Mouse (Mus musculus) bone marrow macrophage, adult 2 months (primary cell): ENCODE measurements at regions not wholly inside any gene's neighbourhood (a gene's known extent, or its start where the extent isn't known, plus 50 kb on each side); places are given as distances from the start of the nearest gene placed in this dataset.

Experiments used
- H3K27ac ChIP-seq: 2 replicates; pipeline ENCODE4 v1.5.1; 2012; ENCODE audit warnings: low read depth, low read length; ENCODE audit not compliant: insufficient read depth
- H3K4me1 ChIP-seq: 2 replicates; pipeline ENCODE4 v1.6.1; 2012; ENCODE audit warnings: low read length; ENCODE audit not compliant: control insufficient read depth, insufficient read depth
- H3K4me3 ChIP-seq: 2 replicates; pipeline ENCODE4 v1.5.1; 2012; ENCODE audit warnings: mild to moderate bottlenecking, low read length, moderate library complexity; ENCODE audit not compliant: insufficient read depth
- CTCF ChIP-seq: IDR thresholded peaks from 2 replicates; pipeline ENCODE4 v1.5.1; 2012; ENCODE audit warnings: low read depth, mild to moderate bottlenecking, low read length, moderate library complexity
- POLR2A ChIP-seq: IDR thresholded peaks from 2 replicates; pipeline ENCODE4 v1.6.1; 2012; ENCODE audit warnings: mild to moderate bottlenecking, low read depth, low read length, borderline replicate concordance

- H3K4me1 ChIP-seq: peaks cover 12% of the 10 kb centered on the region
- no peak for TF ChIP-seq CTCF
- TF ChIP-seq POLR2A: no peak
- no peak overlapping the region for H3K4me3 ChIP-seq
- H3K27ac ChIP-seq: no peak overlapping the region
Observed at GRCm38 (mm10) chr5:42980946-42981650, 251.9 kb upstream of the Cpeb2 start.

DNA sequence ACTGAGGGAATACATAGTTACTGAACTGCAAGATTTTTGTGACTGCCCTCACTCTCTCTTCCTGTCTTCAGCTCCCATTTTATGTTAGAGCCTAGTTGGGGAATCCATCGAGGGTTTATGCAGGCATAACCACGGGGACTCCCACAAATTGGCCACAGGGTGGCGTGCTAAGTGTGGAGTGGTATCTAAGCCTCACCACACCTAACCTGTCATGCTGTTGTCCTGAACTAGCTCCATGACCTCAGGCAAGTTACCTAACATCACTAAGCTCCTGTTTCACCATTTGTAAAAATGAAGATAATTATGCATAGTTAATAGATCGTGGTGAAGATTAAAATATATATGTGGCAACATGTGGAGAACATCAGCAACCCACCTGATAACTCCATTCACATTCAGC, 246.8 kb upstream of the Cpeb2 start:
- no peak overlapping the region for H3K4me3 ChIP-seq
- peaks cover under 1% of the 10 kb centered on the region; the same call in 1 of the 2 replicates for H3K4me1 ChIP-seq
- TF ChIP-seq CTCF: no peak
- H3K27ac ChIP-seq: no peak overlapping the region

GRCm38 (mm10) chr5:42987710-42988466, 245.1 kb upstream of the Cpeb2 start:
- TF ChIP-seq CTCF: no peak
- TF ChIP-seq POLR2A: no peak
- H3K27ac ChIP-seq: no peak overlapping the region
- no peaks in the 10 kb centered on the region for H3K4me1 ChIP-seq
- H3K4me3 ChIP-seq: no peak overlapping the region

DNA sequence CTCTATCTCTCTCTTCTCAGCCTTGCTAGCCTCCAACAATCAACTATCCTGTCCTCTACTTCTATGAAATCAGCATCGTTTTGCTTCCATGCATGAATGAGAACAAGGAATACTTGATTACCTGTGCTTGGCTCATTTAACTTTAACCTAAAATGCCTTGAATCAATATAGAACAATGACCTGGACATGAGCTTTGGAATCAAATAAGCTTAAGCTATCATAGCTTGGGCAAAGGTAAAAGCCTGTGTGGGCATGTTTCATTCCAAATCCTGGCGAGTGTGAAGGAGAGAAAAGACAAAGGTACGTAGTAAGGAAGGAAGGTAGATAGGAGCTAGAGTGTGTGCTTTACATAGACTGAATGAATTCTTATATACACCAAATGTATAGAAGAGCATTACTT, 243.7 kb upstream of the Cpeb2 start:
- Histone ChIP-seq H3K27ac (no peak overlapping the region), H3K4me1 (no peaks in the 10 kb centered on the region), H3K4me3 (no peak overlapping the region)
- no peak for TF ChIP-seq CTCF
- no peak for TF ChIP-seq POLR2A

GRCm38 (mm10) chr5:43024006-43024593, 208.9 kb upstream of the Cpeb2 start:
- Histone ChIP-seq H3K4me3 (no peak overlapping the region), H3K27ac (no peak overlapping the region), H3K4me1 (peaks cover 2% of the 10 kb centered on the region)
- TF ChIP-seq CTCF (no peak), POLR2A (no peak)

DNA sequence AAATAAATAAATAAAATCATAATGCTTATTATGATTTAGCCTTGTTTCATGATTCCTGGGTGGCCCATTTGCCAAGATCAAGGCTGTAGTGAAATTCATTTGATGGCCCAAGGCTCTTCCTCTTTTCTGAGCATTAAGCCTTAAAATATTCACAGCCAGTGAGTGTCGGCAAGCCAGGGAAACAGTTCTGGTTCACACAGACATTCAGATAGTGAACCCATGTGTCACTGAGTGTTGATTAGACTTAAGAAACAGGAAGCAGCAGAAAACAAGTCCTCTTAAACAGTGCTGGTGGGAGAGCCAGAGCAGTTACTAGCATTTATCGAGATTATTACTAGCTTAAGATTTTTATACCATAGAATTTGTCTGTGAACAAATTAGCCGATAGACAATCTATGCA, 201.7 kb upstream of the Cpeb2 start:
- H3K4me3 ChIP-seq: no peak overlapping the region
- no peak overlapping the region for H3K27ac ChIP-seq
- TF ChIP-seq CTCF: no peak
- TF ChIP-seq POLR2A: no peak
- peaks cover 8% of the 10 kb centered on the region for H3K4me1 ChIP-seq

- Histone ChIP-seq H3K4me3 (no peak overlapping the region), H3K27ac (no peak overlapping the region), H3K4me1 (peaks cover 8% of the 10 kb centered on the region)
- TF ChIP-seq POLR2A: no peak
- TF ChIP-seq CTCF: no peak
Observed at GRCm38 (mm10) chr5:43031916-43032315, 201.1 kb upstream of the Cpeb2 start.

GRCm38 (mm10) chr5:43034421-43034820, 198.5 kb upstream of the Cpeb2 start:
- Histone ChIP-seq H3K4me1 (peaks cover 20% of the 10 kb centered on the region), H3K27ac (no peak overlapping the region), H3K4me3 (no peak overlapping the region)
- no peak for TF ChIP-seq CTCF
- no peak for TF ChIP-seq POLR2A

- no peak for TF ChIP-seq POLR2A
- TF ChIP-seq CTCF: no peak
- Histone ChIP-seq H3K4me3 (no peak overlapping the region), H3K4me1 (peaks cover 17% of the 10 kb centered on the region), H3K27ac (no peak overlapping the region)
Observed at GRCm38 (mm10) chr5:43037592-43037991, 195.4 kb upstream of the Cpeb2 start.

DNA sequence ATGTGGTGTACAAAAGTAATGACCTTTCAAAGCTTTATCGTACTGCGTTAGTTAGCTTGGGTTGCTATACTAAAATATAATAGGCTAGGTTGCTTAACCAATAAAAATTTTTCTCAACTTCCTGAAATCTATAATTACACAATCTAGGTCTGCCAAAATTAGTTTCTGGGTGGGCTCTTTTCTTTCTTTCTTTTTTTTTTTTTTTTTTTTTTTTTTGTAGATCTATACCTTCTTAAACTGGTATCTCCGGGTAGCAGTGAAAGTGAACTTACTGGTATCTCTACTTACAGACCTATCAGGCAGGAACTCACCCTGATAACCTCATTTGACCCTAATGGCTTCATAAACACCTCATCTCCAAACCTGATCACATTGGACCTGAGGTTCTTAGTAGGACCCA, 193.4 kb upstream of the Cpeb2 start:
- no peak overlapping the region for H3K27ac ChIP-seq
- H3K4me1 ChIP-seq: peaks cover 20% of the 10 kb centered on the region
- no peak overlapping the region for H3K4me3 ChIP-seq
- TF ChIP-seq CTCF (no peak), POLR2A (no peak)

DNA sequence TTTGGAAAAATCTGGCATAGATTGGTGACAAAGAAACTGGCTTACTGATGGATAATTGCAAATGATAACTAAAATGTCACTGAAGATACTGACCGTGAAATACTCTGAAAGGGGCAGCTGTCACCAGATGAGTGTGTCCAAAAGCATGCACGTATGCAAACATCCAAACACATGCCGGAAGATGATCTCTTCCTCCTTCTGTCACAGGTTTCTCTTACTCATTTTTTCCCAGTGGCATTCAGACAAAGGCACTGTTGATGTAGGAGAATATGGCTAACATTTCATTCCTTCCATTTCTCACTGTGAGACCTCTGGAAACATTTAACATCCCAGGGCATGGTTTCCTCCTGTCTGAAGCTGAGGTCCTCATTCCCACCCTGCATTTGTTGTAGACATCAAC, 190.4 kb upstream of the Cpeb2 start:
- H3K4me1 ChIP-seq: peaks cover 38% of the 10 kb centered on the region
- TF ChIP-seq CTCF (no peak), POLR2A (no peak)
- no peak overlapping the region for H3K27ac ChIP-seq
- H3K4me3 ChIP-seq: no peak overlapping the region
